Mouse (Mus musculus): ENCODE data around the gene Suz12.

DNA sequence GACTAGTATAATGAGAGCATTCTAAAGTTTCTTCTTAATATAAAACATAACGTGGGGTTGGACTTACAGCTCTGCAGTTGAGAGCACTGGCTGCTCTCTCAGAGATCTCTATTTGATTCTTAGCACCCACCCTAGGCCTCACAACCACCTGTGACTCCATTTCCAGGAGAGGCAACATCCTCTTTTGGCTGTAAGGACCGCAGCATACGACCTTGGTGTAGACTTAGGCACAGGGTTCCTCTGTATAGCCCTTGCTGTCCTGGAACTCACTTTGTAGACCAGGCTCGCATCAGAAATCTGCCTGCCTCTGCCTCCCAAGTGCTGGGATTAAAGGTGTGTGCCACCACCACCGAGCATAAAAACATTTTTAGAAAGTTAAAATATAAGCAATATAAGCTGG, 1.3 kb upstream of the Suz12 start:
- TF ChIP-seq POLR2A (IDR thresholded peaks at IDR 0.05; ENCODE audit: insufficient read depth, low read depth, low read length) (no peak), CTCF (IDR thresholded peaks at IDR 0.05; ENCODE audit: insufficient read depth, low read depth, low read length) (no peak)
